Mouse (Mus musculus) forebrain, embryonic 10.5 days (tissue): Measurements from ENCODE around the gene Zfr. TPM values are rescaled to one million over a fixed set of nuclear protein-coding genes. Genes with fewer than 3 reads are reported as not detected.

ENCODE experiments used
- DNase-seq: peaks from one replicate; pipeline ENCODE4 v3.0.0-alpha.2; 2017; ENCODE audit warnings: low spot score; ENCODE audit errors: extremely low spot score
- H3K27ac ChIP-seq: fragments of 300-500 bp; sonication (generic); 2 replicates; pipeline ENCODE4 v1.5.1; 2016; ENCODE audit warnings: mild to moderate bottlenecking
- H3K27me3 ChIP-seq: fragments of 300-500 bp; sonication (generic); 2 replicates; pipeline ENCODE4 v1.6.1; 2016; ENCODE audit warnings: mild to moderate bottlenecking; ENCODE audit not compliant: poor library complexity, severe bottlenecking
- H3K36me3 ChIP-seq: fragments of 300-500 bp; sonication (generic); replicated peaks from 2 replicates; pipeline ENCODE4 v1.6.1; 2016; ENCODE audit warnings: mild to moderate bottlenecking, moderate library complexity
- H3K4me1 ChIP-seq: fragments of 300-500 bp; sonication (generic); 2 replicates; pipeline ENCODE4 v1.6.1; 2016
- H3K4me3 ChIP-seq: fragments of 300-500 bp; sonication (generic); 2 replicates; pipeline ENCODE4 v1.5.1; 2016; ENCODE audit warnings: mild to moderate bottlenecking, moderate library complexity
- H3K9me3 ChIP-seq: fragments of 300-500 bp; sonication (generic); 2 replicates; pipeline ENCODE4 v1.6.1; 2016; ENCODE audit warnings: mild to moderate bottlenecking, moderate library complexity
- WGBS: fragments of 180-500 bp; shearing (Covaris S2); methylation state at CpG from one replicate; pipeline ENCODE4 v1.1.7; 2016; 5-methylcytosine and 5-hydroxymethylcytosine counted together
- polyA plus RNA-seq: library from polyadenylated mRNA; unstranded; fragments of >200 nt; fragmentation: Nextera tagmentation; extraction: Ambion mirVana; gene quantifications from 2 replicates; pipeline ENCODE4 v1.2.1, GENCODE M21; 2016

Zfr gene
- polyA plus RNA-seq: 126 and 135 TPM in 2 replicates

- peak within 1 kb of the TSS; percentile 99 for H3K27ac ChIP-seq
- peaks cover 34% of the 10 kb centered on the region for H3K4me1 ChIP-seq
- no peaks in the 10 kb centered on the region for H3K9me3 ChIP-seq
- peak; percentile 91 for DNase-seq
- under 1% methylated on average over 52 of the region's 59 CpGs for WGBS
- H3K36me3 ChIP-seq: peaks cover 18% of the 10 kb centered on the region
- peak within 1 kb of the TSS; percentile 99 for H3K4me3 ChIP-seq
- H3K27me3 ChIP-seq: peaks cover 10% of the 10 kb centered on the region; the same call in 1 of the 2 replicates
Measured at GRCm38 (mm10) chr15:12117242-12118092, at the start of gene Zfr. TSS of gene Zfr (plus strand) at chr15:12117831.

- Histone ChIP-seq H3K4me3 (no peak overlapping the region), H3K27ac (no peak overlapping the region)
- WGBS: 93% methylated on average over 2 of the region's 2 CpGs
Measured at GRCm38 (mm10) chr15:12067971-12068370, 49.7 kb upstream of the Zfr start.

GRCm38 (mm10) chr15:12068395-12069218, 49.0 kb upstream of the Zfr start:
- 74% methylated on average over 9 of the region's 9 CpGs for WGBS
- DNase-seq: no peak

More at GRCm38 (mm10) chr15:12067971-12068370, 49.7 kb upstream of the Zfr start:
- no peak for DNase-seq
- Histone ChIP-seq H3K9me3 (peaks cover 7% of the 10 kb centered on the region; the same call in 1 of the 2 replicates), H3K27me3 (no peaks in the 10 kb centered on the region), H3K36me3 (no peaks in the 10 kb centered on the region), H3K4me1 (peaks cover 14% of the 10 kb centered on the region)

GRCm38 (mm10) chr15:12072709-12073336, 44.8 kb upstream of the Zfr start:
- Histone ChIP-seq H3K4me3 (no peak overlapping the region), H3K36me3 (no peaks in the 10 kb centered on the region), H3K9me3 (0 out of 2 replicates have a peak, but pooled peaks cover 3% of the 10 kb centered on the region), H3K4me1 (0 out of 2 replicates have a peak, but pooled peaks cover 9% of the 10 kb centered on the region), H3K27me3 (no peaks in the 10 kb centered on the region), H3K27ac (no peak overlapping the region)
- no peak for DNase-seq
- WGBS: 90% methylated on average over 7 of the region's 7 CpGs

More at GRCm38 (mm10) chr15:12068395-12069218, 49.0 kb upstream of the Zfr start:
- H3K36me3 ChIP-seq: no peaks in the 10 kb centered on the region
- H3K9me3 ChIP-seq: peaks cover 3% of the 10 kb centered on the region; the same call in 1 of the 2 replicates
- H3K4me3 ChIP-seq: no peak overlapping the region
- H3K4me1 ChIP-seq: peaks cover 14% of the 10 kb centered on the region
- H3K27ac ChIP-seq: no peak overlapping the region
- no peaks in the 10 kb centered on the region for H3K27me3 ChIP-seq

- Histone ChIP-seq H3K4me1 (no peaks in the 10 kb centered on the region), H3K36me3 (no peaks in the 10 kb centered on the region), H3K9me3 (0 out of 2 replicates have a peak, but pooled peaks cover 3% of the 10 kb centered on the region), H3K27me3 (no peaks in the 10 kb centered on the region), H3K4me3 (no peak overlapping the region), H3K27ac (no peak overlapping the region)
- DNase-seq: no peak
- WGBS: 93% methylated on average over 6 of the region's 6 CpGs
Measured at GRCm38 (mm10) chr15:12074426-12074825, 43.2 kb upstream of the Zfr start.

DNA sequence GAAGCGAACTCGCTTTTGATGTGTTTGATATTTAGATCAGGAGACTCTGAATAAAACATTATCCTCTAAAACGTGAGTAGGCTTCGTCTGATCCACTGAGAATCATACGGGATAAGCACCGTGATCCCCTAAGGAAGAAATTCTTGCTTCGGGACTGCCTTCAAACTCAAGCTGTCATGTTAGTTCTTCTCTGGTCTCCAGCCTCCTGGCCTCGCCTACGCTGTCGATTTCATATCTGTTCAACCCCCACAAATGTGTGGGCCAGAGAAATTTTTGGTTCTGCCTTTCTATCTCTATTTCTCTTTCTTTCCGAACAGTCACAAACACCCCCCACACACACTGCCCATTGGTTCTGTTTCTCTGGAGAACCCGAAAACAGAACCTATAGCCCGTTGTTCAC, 35.3 kb upstream of the Zfr start:
- H3K4me1 ChIP-seq: no peaks in the 10 kb centered on the region
- H3K36me3 ChIP-seq: no peaks in the 10 kb centered on the region
- H3K27me3 ChIP-seq: no peaks in the 10 kb centered on the region
- H3K9me3 ChIP-seq: no peaks in the 10 kb centered on the region
- DNase-seq: no peak
- no peak overlapping the region for H3K4me3 ChIP-seq
- H3K27ac ChIP-seq: no peak overlapping the region
- 95% methylated on average over 13 of the region's 13 CpGs for WGBS

- no peak overlapping the region for H3K4me3 ChIP-seq
- DNase-seq: no peak
- H3K4me1 ChIP-seq: no peaks in the 10 kb centered on the region
- H3K9me3 ChIP-seq: no peaks in the 10 kb centered on the region
- WGBS: 87% methylated on average over 6 of the region's 6 CpGs
- H3K27me3 ChIP-seq: no peaks in the 10 kb centered on the region
- no peak overlapping the region for H3K27ac ChIP-seq
- no peaks in the 10 kb centered on the region for H3K36me3 ChIP-seq
Measured at GRCm38 (mm10) chr15:12084164-12084563, 33.5 kb upstream of the Zfr start.

DNA sequence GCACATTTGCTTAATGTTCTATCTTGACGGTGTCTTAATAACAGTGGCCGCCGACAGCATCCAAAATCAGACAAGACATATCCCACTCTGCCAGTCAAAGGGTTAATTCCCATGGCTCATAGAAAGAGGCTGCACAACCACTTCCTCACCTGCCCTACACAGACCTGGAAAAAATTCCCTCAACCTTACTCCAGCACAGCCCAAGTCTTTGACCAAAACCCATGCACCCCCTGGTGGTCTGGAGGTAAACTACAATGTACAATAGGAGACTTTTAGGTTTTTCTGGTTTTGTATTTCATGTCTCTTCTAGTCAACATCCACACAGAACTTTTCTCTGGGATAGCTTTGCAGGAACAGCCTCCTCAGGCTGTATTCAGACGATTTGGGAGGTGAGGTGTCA, 32.8 kb upstream of the Zfr start:
- DNase-seq: no peak
- Histone ChIP-seq H3K36me3 (no peaks in the 10 kb centered on the region), H3K27ac (no peak overlapping the region), H3K4me1 (no peaks in the 10 kb centered on the region), H3K4me3 (no peak overlapping the region), H3K27me3 (no peaks in the 10 kb centered on the region), H3K9me3 (no peaks in the 10 kb centered on the region)
- WGBS: 78% methylated on average over 4 of the region's 4 CpGs

DNA sequence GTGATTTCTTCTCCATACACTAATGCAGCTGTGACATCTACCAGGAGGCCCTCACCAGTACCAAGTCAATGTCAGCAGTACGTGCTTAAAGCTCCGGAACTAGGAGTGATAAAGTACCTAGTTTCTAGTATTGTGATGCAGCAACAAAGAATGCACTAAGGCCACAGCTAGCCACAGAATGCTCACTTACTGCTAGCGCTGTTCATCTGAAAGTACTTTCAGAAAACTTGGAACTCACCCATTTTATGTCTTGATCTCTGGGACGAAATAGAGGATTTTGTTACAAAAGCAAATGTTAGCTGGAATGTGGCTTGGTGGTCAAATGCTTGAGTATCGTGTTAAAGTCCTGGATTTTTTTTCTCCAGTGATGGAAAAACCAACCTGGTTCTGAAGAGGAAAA, 30.0 kb upstream of the Zfr start:
- H3K4me1 ChIP-seq: no peaks in the 10 kb centered on the region
- no peak overlapping the region for H3K4me3 ChIP-seq
- H3K27ac ChIP-seq: no peak overlapping the region
- WGBS: 89% methylated on average over 5 of the region's 5 CpGs
- H3K36me3 ChIP-seq: no peaks in the 10 kb centered on the region
- no peaks in the 10 kb centered on the region for H3K9me3 ChIP-seq
- no peaks in the 10 kb centered on the region for H3K27me3 ChIP-seq
- no peak for DNase-seq

DNA sequence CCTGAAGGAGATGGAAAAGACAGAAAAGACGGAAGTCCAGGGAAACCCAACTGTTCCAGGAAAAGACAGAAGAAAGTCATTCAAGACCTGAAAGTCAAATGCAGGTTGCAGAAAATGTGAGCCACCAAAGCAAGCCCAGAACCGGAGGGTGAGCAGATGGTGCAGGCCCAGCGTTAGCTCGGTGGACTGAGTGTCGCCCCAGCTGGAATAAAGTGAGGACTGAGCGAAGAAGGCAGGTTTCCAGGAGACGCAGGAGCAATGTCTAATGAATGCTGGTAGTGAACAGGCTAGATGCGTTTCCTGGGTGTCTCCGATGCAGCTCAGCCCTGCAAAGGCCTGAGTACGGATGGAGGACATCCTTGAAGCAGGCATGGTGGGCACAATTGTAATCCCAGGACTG, 29.5 kb upstream of the Zfr start:
- no peaks in the 10 kb centered on the region for H3K4me1 ChIP-seq
- H3K27ac ChIP-seq: no peak overlapping the region
- H3K4me3 ChIP-seq: no peak overlapping the region
- WGBS: 91% methylated on average over 10 of the region's 10 CpGs
- H3K27me3 ChIP-seq: no peaks in the 10 kb centered on the region
- H3K36me3 ChIP-seq: no peaks in the 10 kb centered on the region
- no peaks in the 10 kb centered on the region for H3K9me3 ChIP-seq
- DNase-seq: no peak

GRCm38 (mm10) chr15:12090087-12090486, 27.5 kb upstream of the Zfr start:
- Histone ChIP-seq H3K27ac (no peak overlapping the region), H3K4me1 (peaks cover 6% of the 10 kb centered on the region; the same call in 1 of the 2 replicates), H3K4me3 (no peak overlapping the region), H3K9me3 (no peaks in the 10 kb centered on the region), H3K36me3 (no peaks in the 10 kb centered on the region), H3K27me3 (no peaks in the 10 kb centered on the region)
- 78% methylated on average over 7 of the region's 7 CpGs for WGBS
- no peak for DNase-seq

GRCm38 (mm10) chr15:12090981-12091669, 26.5 kb upstream of the Zfr start:
- DNase-seq: no peak

More at GRCm38 (mm10) chr15:12090981-12091669, 26.5 kb upstream of the Zfr start:
- Histone ChIP-seq H3K4me1 (peaks cover 6% of the 10 kb centered on the region; the same call in 1 of the 2 replicates), H3K36me3 (no peaks in the 10 kb centered on the region), H3K27me3 (no peaks in the 10 kb centered on the region), H3K4me3 (no peak overlapping the region), H3K27ac (no peak overlapping the region), H3K9me3 (no peaks in the 10 kb centered on the region)
- WGBS: 91% methylated on average over 9 of the region's 9 CpGs
